Comparison of ENCODE assay signal across 8 mouse cellular contexts in genomic region chr10:62338626-62339025, GRCm38 (mm10). TPM values are rescaled to one million over a fixed set of nuclear protein-coding genes. Genes with fewer than 3 reads are reported as not detected.
DNase-seq lines count a peak whose midpoint lies in the region; ATAC-seq lines count a peak whose summit lies in the region.

No protein-coding gene starts in this region.

- ATAC-seq in embryonic facial prominence, embryonic 15.5 days (ENCODE audit: insufficient number of reproducible peaks, low FRiP score, low TSS enrichment, low read depth), result no peak
- ATAC-seq in hindbrain, embryonic 16.5 days, result no peak
- no peak for ATAC-seq in liver, embryonic 13.5 days (ENCODE audit: low read depth)
- ATAC-seq in monocyte, adult 5-6 weeks (replicated peaks; ENCODE audit: insufficient number of reproducible peaks, low FRiP score, low TSS enrichment, poor library complexity, severe bottlenecking), result no peak

- H3K4me3 ChIP-seq in embryonic facial prominence, embryonic 15.5 days (replicated peaks), result peak overlapping the region; percentile 70
- peak overlapping the region; percentile 67 for H3K4me3 ChIP-seq in hindbrain, embryonic 16.5 days (ENCODE audit: low read length)
- peak overlapping the region; percentile 94 for H3K4me3 ChIP-seq in liver, embryonic 13.5 days (replicated peaks)

- peaks cover 44% of the 10 kb centered on the region for H3K4me1 ChIP-seq in embryonic facial prominence, embryonic 15.5 days
- peaks cover 34% of the 10 kb centered on the region for H3K4me1 ChIP-seq in hindbrain, embryonic 16.5 days (ENCODE audit: control insufficient read depth, insufficient read depth, low read depth, low read length)
- peaks cover 93% of the 10 kb centered on the region for H3K4me1 ChIP-seq in liver, embryonic 13.5 days (replicated peaks)

- peak; percentile 64 for DNase-seq in cerebellum, adult 9-11 months
- DNase-seq in cerebellum, postnatal 36 days, result no peak
- DNase-seq in liver, embryonic 13.5 days, result no peak
- peak; percentile 19 for DNase-seq in thymus, postnatal 25 days
- no peak for DNase-seq in adrenal gland, adult 8-10 months

- H3K9ac ChIP-seq in embryonic facial prominence, embryonic 15.5 days, result no peak overlapping the region
- peak overlapping the region; percentile 35 for H3K9ac ChIP-seq in hindbrain, embryonic 16.5 days (ENCODE audit: low read depth, low read length)
- H3K9ac ChIP-seq in liver, embryonic 13.5 days, result peak overlapping the region; percentile 96

- WGBS in embryonic facial prominence, embryonic 15.5 days, result 34% methylated on average over 5 of the region's 5 CpGs
- WGBS in hindbrain, embryonic 16.5 days, result 31% methylated on average over 5 of the region's 5 CpGs
- 21% methylated on average over 5 of the region's 5 CpGs for WGBS in liver, embryonic 13.5 days (ENCODE audit: insufficient replicate concordance)

- H3K9me3 ChIP-seq in embryonic facial prominence, embryonic 15.5 days (replicated peaks), result no peaks in the 10 kb centered on the region
- no peaks in the 10 kb centered on the region for H3K9me3 ChIP-seq in hindbrain, embryonic 16.5 days (ENCODE audit: control insufficient read depth, low read length)
- H3K9me3 ChIP-seq in liver, embryonic 13.5 days (replicated peaks), result no peaks in the 10 kb centered on the region

- no peaks in the 10 kb centered on the region for H3K36me3 ChIP-seq in embryonic facial prominence, embryonic 15.5 days
- H3K36me3 ChIP-seq in hindbrain, embryonic 16.5 days (ENCODE audit: control insufficient read depth, insufficient read depth, low read length), result no peaks in the 10 kb centered on the region
- H3K36me3 ChIP-seq in liver, embryonic 13.5 days, result peaks cover 6% of the 10 kb centered on the region; the same call in 1 of the 2 replicates

- H3K27me3 ChIP-seq in embryonic facial prominence, embryonic 15.5 days, result no peaks in the 10 kb centered on the region
- no peaks in the 10 kb centered on the region for H3K27me3 ChIP-seq in hindbrain, embryonic 16.5 days (replicated peaks; ENCODE audit: control insufficient read depth, insufficient read depth, low read length)
- H3K27me3 ChIP-seq in liver, embryonic 13.5 days, result no peaks in the 10 kb centered on the region

- H3K27ac ChIP-seq in embryonic facial prominence, embryonic 15.5 days (replicated peaks), result 0 out of 2 replicates have a peak overlapping the region, but pooled peaks have one; percentile 93
- H3K27ac ChIP-seq in hindbrain, embryonic 16.5 days (ENCODE audit: low read depth, low read length), result no peak overlapping the region
- H3K27ac ChIP-seq in liver, embryonic 13.5 days, result peak overlapping the region; percentile 99

- H3K4me2 ChIP-seq in embryonic facial prominence, embryonic 15.5 days (replicated peaks), result peak overlapping the region; percentile 76
- H3K4me2 ChIP-seq in hindbrain, embryonic 16.5 days (ENCODE audit: low read length), result peak overlapping the region; percentile 76
- peak overlapping the region; percentile 99 for H3K4me2 ChIP-seq in liver, embryonic 13.5 days

RNA-seq across cellular contexts. Expression of gene Hk1, which starts 41.1 kb away (rescaled TPM):
- 39.4 and 40.9 TPM in 2 replicates for polyA plus RNA-seq in embryonic facial prominence, embryonic 15.5 days (2015; fragmentation: Nextera tagmentation; extraction: Ambion mirVana)
- 161 and 164 TPM in 2 replicates for polyA plus RNA-seq in hindbrain, embryonic 16.5 days (2015; fragmentation: Nextera tagmentation; extraction: Ambion mirVana)
- polyA plus RNA-seq in liver, embryonic 13.5 days (2015; fragmentation: Nextera tagmentation; extraction: Ambion mirVana), result 88.4 and 108 TPM in 2 replicates
- 10 to 100 TPM; 32.4 to 53.5 (median 42.9) TPM for total RNA-seq in adrenal gland, adult 8-10 months (2022)
- total RNA-seq in monocyte, adult 5-6 weeks (2017), result 33.1 to 66.9 TPM (median 39.5 TPM) in 3 replicates

Comparison
In these comparisons a context has a peak if more than half of its experiments do, and no peak if none do; other contexts are left out.
1. DNase-seq: peak in cerebellum, adult 9-11 months (single experiment) and thymus, postnatal 25 days (single experiment); none in cerebellum, postnatal 36 days (0 of 2), liver, embryonic 13.5 days (single experiment) and adrenal gland, adult 8-10 months (single experiment).
2. Peak in every context shown above with its lines, with median percentiles within 50 percentile points of each other: H3K4me2 ChIP-seq and H3K4me3 ChIP-seq.